Mouse (Mus musculus) cortical plate, adult 2 months (tissue): ENCODE measurements around the gene Prpf6.

Experiments used
- CTCF ChIP-seq: fragments of 200-500 bp; IDR thresholded peaks from 2 replicates; pipeline ENCODE4 v1.5.1; 2011; ENCODE audit warnings: mild to moderate bottlenecking, control low read depth, low read length; ENCODE audit not compliant: insufficient read depth; ENCODE audit errors: extremely low read depth
- POLR2A ChIP-seq: fragments of 200-500 bp; IDR thresholded peaks from 2 replicates; pipeline ENCODE4 v1.6.1; 2011; ENCODE audit warnings: mild to moderate bottlenecking, low read length, control low read depth; ENCODE audit not compliant: insufficient read depth; ENCODE audit errors: extremely low read depth

DNA sequence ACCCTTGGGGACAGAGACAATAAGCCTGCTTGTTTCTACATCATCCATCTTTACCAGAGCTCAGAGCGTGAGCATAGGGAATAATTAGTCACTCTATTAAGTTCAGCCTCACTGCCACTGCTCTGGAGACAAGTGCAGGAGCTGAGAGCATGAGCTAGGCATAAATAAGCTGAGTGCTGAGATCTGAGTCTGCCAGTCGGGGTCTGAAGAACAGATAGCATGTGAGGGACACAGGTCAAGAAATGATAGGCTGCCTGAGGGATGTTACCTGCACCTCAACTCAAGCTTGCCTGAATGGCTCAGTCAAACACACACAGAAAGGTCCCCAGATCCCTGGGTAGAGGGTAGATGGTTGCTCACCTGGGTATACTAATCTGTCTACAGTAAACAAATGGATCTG, 14.5 kb upstream of the Prpf6 start:
- TF ChIP-seq CTCF: no peak
- no peak for TF ChIP-seq POLR2A
